Mouse (Mus musculus) E14TG2a.4 (cell line): ENCODE measurements around the gene Man1c1.
A peak's percentile ranks its signal among the peaks of the same experiment; 100 is the strongest.

Source experiments
- H3K27me3 ChIP-seq: 2 replicates; pipeline ENCODE4 v1.6.1; 2014; ENCODE audit warnings: low read length, control low read depth; ENCODE audit not compliant: insufficient read depth
- H3K36me3 ChIP-seq: 2 replicates; pipeline ENCODE4 v1.6.1; 2014; ENCODE audit warnings: low read length, control low read depth; ENCODE audit not compliant: insufficient read depth
- H3K4me1 ChIP-seq: replicated peaks from 2 replicates; pipeline ENCODE4 v1.6.1; 2014; ENCODE audit warnings: low read depth, low read length, control low read depth
- H3K4me3 ChIP-seq: replicated peaks from 2 replicates; pipeline ENCODE4 v1.5.1; 2014; ENCODE audit warnings: mild to moderate bottlenecking, low read length
- H3K9me3 ChIP-seq: 2 replicates; pipeline ENCODE4 v1.6.1; 2014; ENCODE audit warnings: low read length, control low read depth
- CTCF ChIP-seq: conservative IDR thresholded peaks from 2 replicates; pipeline ENCODE4 v1.5.1; 2014; ENCODE audit warnings: low read length
- NANOG ChIP-seq: IDR thresholded peaks from 2 replicates; pipeline ENCODE4 v1.6.1; 2014; ENCODE audit warnings: borderline replicate concordance, low read length, mixed read lengths
- POU5F1 ChIP-seq: IDR thresholded peaks from 2 replicates; pipeline ENCODE4 v1.6.1; 2014; ENCODE audit warnings: low read length, borderline replicate concordance

Gene Man1c1

DNA sequence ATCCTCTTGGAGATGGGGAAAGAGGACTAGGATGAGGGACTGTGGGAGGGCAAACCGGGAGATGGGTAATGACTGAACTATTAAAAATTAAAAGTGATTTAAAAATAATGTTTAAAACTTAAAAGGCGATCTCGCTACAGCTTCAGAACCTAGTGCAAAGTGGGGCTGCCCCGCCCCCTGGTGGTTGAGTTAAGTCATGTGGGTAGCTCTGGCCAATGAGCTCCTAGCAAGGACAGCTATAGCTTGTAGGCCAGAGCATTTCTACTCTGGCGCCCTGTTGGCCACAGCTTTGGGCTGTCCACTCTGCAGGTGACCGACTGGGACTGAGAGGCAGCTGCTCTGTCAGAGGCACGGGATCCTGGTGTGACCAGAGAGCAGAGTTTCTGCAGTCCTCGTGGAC lies 9.8 kb upstream of the Man1c1 start:
- Histone ChIP-seq H3K4me3 (no peak overlapping the region), H3K36me3 (no peaks in the 10 kb centered on the region), H3K9me3 (no peaks in the 10 kb centered on the region), H3K27me3 (no peaks in the 10 kb centered on the region; the same call in 1 of the 2 replicates), H3K4me1 (peaks cover 18% of the 10 kb centered on the region)
- peak; percentile 49 for TF ChIP-seq CTCF
- no peak for TF ChIP-seq NANOG

DNA sequence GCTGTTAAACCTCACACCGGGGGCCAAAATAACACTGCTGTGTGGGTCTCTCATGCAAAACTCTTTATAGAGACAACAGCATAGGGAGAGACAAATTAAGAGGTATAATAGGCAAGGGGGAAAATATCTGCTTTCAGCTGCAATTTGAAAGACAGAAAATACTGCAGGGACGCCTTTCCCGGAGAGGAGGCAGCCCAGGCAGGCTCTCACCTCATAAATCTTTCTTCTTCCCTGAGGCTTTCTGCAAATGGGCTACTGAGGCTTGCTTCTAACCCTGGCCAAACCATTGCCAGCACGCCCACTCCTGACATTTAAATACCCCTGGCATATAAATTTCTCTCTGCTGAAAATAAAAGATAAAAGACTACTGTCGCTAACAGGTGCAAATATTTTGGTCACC lies 1.2 kb upstream of the Man1c1 start:
- TF ChIP-seq CTCF: no peak
- no peak for TF ChIP-seq POU5F1
- TF ChIP-seq NANOG: no peak
- Histone ChIP-seq H3K4me1 (peaks cover 36% of the 10 kb centered on the region), H3K27me3 (peaks cover 46% of the 10 kb centered on the region), H3K36me3 (no peaks in the 10 kb centered on the region), H3K9me3 (no peaks in the 10 kb centered on the region), H3K4me3 (no peak overlapping the region)

DNA sequence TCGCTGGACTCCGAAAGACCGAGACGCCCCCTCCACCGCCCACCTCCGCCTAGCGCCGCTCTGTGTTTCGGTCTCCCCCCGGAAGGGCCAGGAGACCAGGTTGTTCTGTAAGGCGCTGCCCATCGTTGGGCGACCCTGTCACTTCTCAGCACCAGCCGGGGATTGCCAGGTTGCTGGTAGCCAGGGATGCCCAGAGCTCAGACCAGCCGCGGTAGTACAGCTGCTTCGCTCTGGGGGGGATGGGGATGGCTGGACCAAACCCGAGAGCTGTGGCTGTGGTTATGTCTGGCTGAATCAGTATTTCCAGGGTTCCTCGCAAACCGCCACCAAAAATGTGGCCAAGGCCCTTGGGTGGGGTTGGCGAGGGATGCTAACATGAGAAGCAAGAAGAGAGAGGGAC lies 500 bp upstream of the Man1c1 start:
- TF ChIP-seq NANOG: no peak
- TF ChIP-seq POU5F1: no peak
- TF ChIP-seq CTCF: no peak
- Histone ChIP-seq H3K36me3 (no peaks in the 10 kb centered on the region), H3K9me3 (no peaks in the 10 kb centered on the region), H3K27me3 (peaks cover 46% of the 10 kb centered on the region), H3K4me1 (peaks cover 31% of the 10 kb centered on the region), H3K4me3 (peak overlapping the region; percentile 92)

DNA sequence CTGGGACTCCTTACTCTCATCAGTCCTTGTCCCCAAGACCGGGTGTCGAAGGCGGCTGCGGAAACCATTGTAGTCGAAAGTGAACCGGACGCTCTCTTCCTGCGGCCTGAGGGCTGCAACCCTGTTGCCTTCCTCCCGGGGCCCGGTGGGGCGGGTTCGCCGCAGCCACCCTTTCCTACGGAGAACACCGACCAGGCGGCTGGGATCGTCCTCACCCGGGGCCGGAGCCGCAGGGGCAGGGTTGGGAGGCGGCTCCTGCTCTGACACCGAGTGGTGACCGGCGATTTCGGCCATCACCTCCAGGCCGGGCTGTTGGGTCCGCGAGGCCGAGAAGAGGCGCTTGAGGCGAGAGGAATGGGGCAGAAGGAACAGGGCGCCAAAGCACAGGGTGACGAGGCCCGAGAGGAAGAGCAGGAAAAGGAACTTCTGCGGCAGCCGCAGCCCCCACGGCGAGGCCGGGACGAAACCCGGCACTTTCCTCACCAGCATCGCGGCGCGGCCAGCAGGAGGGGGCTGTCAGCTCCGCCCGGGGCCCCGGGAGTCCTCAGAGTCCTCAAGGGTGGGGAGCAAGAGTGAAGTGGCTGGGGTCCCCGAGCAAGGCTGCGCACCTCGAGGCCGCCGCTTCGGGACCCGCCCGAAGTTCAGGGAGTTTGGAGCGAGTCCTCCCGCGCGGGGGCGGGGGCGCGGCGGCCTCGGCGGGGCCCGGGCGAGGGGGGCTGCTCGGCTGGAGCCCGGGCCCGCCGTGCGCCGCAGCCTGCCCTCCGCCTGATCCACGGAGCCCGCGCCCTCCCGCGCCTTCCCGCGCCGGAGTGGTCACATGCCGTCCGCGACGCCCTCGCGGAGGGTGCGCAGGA lies 882 bp downstream of the Man1c1 start:
- Histone ChIP-seq H3K4me3 (peak overlapping the region; percentile 92), H3K9me3 (no peaks in the 10 kb centered on the region), H3K4me1 (peaks cover 26% of the 10 kb centered on the region), H3K27me3 (peaks cover 46% of the 10 kb centered on the region), H3K36me3 (no peaks in the 10 kb centered on the region)
- TF ChIP-seq CTCF (no peak), POU5F1 (no peak), NANOG (no peak)

DNA sequence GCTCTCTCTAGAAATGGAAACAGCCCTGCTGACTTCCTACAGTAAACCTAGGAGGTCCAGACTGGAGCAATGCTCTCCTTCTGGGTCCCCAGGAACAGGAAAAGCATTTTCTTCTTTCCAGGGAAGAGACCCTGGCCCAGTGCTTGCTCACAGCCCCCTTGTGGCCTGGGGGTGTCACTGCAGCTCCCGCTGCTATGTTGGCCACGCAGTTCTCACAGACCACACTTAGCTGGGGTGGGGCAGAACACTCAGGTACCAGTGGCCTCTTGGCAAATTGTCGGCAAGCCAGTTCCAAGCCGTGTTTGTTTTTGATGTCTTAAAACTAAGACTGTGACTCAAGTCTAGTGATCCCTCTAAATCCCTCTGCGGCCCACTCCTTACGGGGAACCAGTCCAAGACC lies 2.2 kb downstream of the Man1c1 start:
- Histone ChIP-seq H3K4me1 (peaks cover 30% of the 10 kb centered on the region), H3K27me3 (peaks cover 35% of the 10 kb centered on the region), H3K9me3 (no peaks in the 10 kb centered on the region), H3K36me3 (no peaks in the 10 kb centered on the region), H3K4me3 (0 out of 2 replicates have a peak overlapping the region, but pooled peaks have one; percentile 3)
- TF ChIP-seq CTCF (peak; percentile 99), NANOG (no peak), POU5F1 (no peak)

DNA sequence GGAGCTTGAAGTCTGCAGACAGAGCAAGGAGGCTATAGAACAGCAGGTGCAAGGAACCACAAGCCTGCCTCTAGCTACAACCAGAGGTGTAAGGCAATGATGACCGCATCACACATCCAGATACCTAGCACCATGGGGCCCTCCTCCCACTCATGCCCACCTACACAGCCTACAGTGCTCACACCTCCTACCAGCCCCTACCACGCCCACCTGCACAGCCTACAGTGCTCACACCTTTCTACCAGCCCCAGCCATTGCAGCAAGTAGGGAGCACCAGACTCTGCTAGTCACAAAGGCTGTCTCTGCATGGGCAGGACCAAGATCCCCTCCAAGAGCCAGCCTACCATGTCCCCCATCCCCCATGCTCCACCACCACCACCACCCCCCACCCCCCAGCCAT lies 3.2 kb downstream of the Man1c1 start:
- no peak for TF ChIP-seq POU5F1
- TF ChIP-seq NANOG: no peak
- TF ChIP-seq CTCF: no peak
- peaks cover 32% of the 10 kb centered on the region for H3K27me3 ChIP-seq
- H3K4me1 ChIP-seq: peaks cover 31% of the 10 kb centered on the region
- no peak overlapping the region for H3K4me3 ChIP-seq
- no peaks in the 10 kb centered on the region for H3K36me3 ChIP-seq
- H3K9me3 ChIP-seq: no peaks in the 10 kb centered on the region

DNA sequence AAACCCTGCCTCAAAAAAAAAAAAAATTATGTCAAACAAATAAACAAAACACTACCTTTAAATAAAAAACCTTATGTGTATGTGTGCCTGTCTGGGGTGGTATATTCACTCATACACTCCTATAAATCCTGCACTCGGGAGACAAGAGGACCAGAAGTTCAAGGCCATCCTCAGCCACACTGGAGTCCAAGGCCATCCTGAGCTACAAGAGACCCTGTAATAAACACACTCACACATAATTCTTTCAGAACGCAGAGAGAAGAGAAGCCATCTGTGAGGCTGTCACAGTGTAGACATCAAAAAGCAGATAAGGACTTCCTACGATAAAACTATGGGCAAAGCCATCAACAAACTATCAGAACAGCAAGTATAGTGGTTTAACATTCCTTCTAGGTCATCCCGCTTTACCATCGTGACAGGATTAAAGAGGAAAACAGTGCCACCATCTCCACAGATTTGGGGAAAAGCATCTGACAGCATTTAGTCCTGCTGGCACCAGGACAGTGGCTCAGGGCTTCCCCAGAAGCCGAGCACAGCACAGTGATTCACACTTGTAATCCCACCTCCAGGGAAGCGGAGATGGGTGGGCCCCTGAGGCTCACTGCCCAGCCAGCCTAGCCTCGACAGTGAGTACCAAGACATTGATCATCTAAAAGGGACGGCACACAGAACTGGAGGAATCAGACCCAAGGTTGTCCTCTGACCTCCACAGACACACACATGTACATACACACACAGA lies 10.7 kb downstream of the Man1c1 start:
- H3K4me1 ChIP-seq: peaks cover 5% of the 10 kb centered on the region; the same call in 1 of the 2 replicates
- H3K36me3 ChIP-seq: no peaks in the 10 kb centered on the region
- H3K27me3 ChIP-seq: no peaks in the 10 kb centered on the region
- H3K9me3 ChIP-seq: peaks cover 5% of the 10 kb centered on the region
- no peak for TF ChIP-seq CTCF
- no peak for TF ChIP-seq POU5F1
- TF ChIP-seq NANOG: no peak
- no peak overlapping the region for H3K4me3 ChIP-seq

DNA sequence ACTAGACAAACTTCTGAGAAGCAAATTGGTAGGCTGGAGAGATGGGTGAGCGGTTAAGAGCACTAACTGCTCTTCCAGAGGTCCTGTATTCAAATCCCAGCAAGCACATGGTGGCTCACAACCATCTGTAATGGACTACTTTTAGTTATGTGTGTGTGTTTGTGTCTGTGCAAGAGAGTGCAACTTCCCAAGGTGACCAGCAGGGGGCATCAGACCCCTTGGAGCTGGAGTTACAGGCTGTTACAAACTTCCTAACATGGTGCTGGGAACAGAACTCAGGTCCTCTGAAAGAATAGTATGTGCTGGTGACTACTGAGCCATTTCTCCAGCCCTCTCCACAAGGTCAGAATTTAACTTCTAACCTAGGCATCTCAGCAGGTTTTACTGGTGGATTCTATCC lies 11.7 kb downstream of the Man1c1 start:
- peaks cover 12% of the 10 kb centered on the region for H3K4me1 ChIP-seq
- no peak overlapping the region for H3K4me3 ChIP-seq
- no peaks in the 10 kb centered on the region for H3K27me3 ChIP-seq
- H3K9me3 ChIP-seq: peaks cover 5% of the 10 kb centered on the region
- no peaks in the 10 kb centered on the region for H3K36me3 ChIP-seq
- TF ChIP-seq NANOG: no peak
- TF ChIP-seq POU5F1: no peak
- peak; percentile 44 for TF ChIP-seq CTCF
